In the genomic region with DNA sequence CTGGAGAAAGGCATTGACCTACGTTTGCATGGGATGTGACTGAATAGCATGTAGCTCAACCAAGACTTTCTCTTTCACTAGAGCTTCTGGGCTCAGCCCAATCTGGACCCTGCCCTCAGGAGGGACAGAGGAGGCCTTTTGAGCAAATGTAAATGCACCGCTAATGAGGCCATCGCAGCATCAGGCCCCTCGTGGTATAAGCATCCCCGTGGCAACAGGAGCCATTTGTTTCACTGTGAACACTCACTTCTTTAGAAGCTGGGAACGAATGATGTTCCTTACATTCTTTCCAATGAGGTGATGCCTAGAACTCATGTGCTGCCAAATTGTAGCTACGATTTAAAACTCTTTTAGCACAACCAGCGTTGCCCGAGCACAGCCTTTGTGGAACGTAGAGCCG, we compare ENCODE assay signal across 22 mouse cellular contexts.
DNase-seq lines count a peak whose midpoint lies in the region; ATAC-seq lines count a peak whose summit lies in the region.
"Had no signal": no experiment of that assay in that cellular context is flagged by ENCODE, and none has a peak within 500 bp of the region (broad histone marks: within the 10 kb centered on the region; RNA-seq: fewer than 3 reads in every experiment).

No protein-coding gene starts in this region.

- peaks cover 20% of the 10 kb centered on the region for H3K4me1 ChIP-seq in neural tube, embryonic 11.5 days (ENCODE audit: control insufficient read depth, insufficient read depth, low read length)
- peaks cover 37% of the 10 kb centered on the region for H3K4me1 ChIP-seq in midbrain, embryonic 10.5 days
- H3K4me1 ChIP-seq in neural tube, embryonic 15.5 days: peaks cover 32% of the 10 kb centered on the region

- 39% methylated on average over 11 of the region's 11 CpGs for WGBS in neural tube, embryonic 11.5 days
- 50% methylated on average over 11 of the region's 11 CpGs for WGBS in midbrain, embryonic 10.5 days
- 25% methylated on average over 11 of the region's 11 CpGs for WGBS in neural tube, embryonic 15.5 days

- H3K27me3 ChIP-seq in neural tube, embryonic 11.5 days (ENCODE audit: control insufficient read depth, insufficient read depth, low read length): no peaks in the 10 kb centered on the region
- no peaks in the 10 kb centered on the region for H3K27me3 ChIP-seq in midbrain, embryonic 10.5 days (ENCODE audit: low read depth, poor library complexity, severe bottlenecking)
- H3K27me3 ChIP-seq in neural tube, embryonic 15.5 days (replicated peaks): no peaks in the 10 kb centered on the region
- H3K27me3 ChIP-seq: hindbrain, embryonic 15.5 days; kidney, embryonic 15.5 days; lung, embryonic 15.5 days had no signal

- H3K9me3 ChIP-seq in neural tube, embryonic 11.5 days (ENCODE audit: control insufficient read depth, low read length): no peaks in the 10 kb centered on the region
- no peaks in the 10 kb centered on the region for H3K9me3 ChIP-seq in midbrain, embryonic 10.5 days (replicated peaks)
- no peaks in the 10 kb centered on the region for H3K9me3 ChIP-seq in neural tube, embryonic 15.5 days (replicated peaks)
- H3K9me3 ChIP-seq: hindbrain, embryonic 15.5 days; kidney, embryonic 15.5 days; lung, embryonic 15.5 days had no signal

- no peaks in the 10 kb centered on the region for H3K36me3 ChIP-seq in neural tube, embryonic 11.5 days (ENCODE audit: control insufficient read depth, insufficient read depth, low read length)
- H3K36me3 ChIP-seq in midbrain, embryonic 10.5 days: no peaks in the 10 kb centered on the region
- H3K36me3 ChIP-seq in neural tube, embryonic 15.5 days: no peaks in the 10 kb centered on the region
- H3K36me3 ChIP-seq: hindbrain, embryonic 15.5 days; kidney, embryonic 15.5 days; lung, embryonic 15.5 days had no signal

- no peak overlapping the region for H3K4me3 ChIP-seq in neural tube, embryonic 11.5 days (ENCODE audit: low read depth, low read length)
- H3K4me3 ChIP-seq in midbrain, embryonic 10.5 days: no peak overlapping the region
- no peak overlapping the region for H3K4me3 ChIP-seq in neural tube, embryonic 15.5 days (replicated peaks)
- H3K4me3 ChIP-seq: heart, adult 2 months; hindbrain, embryonic 15.5 days; kidney, embryonic 15.5 days; lung, embryonic 15.5 days had no signal

- peak; percentile 43 for DNase-seq in embryo, embryonic 10 days (ENCODE audit: low spot score)
- DNase-seq in embryo, embryonic 10.5 days (ENCODE audit: low spot score): no peak
- DNase-seq in neural tube, embryonic 11.5 days (ENCODE audit: low spot score): peak; percentile 40
- no peak for DNase-seq in neural tube, embryonic 10.5 days (ENCODE audit: extremely low spot score, low spot score)
- no peak for DNase-seq in midbrain, embryonic 10.5 days (ENCODE audit: low spot score)
- DNase-seq in adrenal gland, adult 2 months: no peak
- no peak for DNase-seq in urinary bladder, postnatal 10 days (ENCODE audit: low spot score)
- DNase-seq: adrenal gland, adult 8-10 months; cerebellum, adult 11-12 months; cerebellum, postnatal 25 days; gastrocnemius, postnatal 25 days; heart, adult 2 months; kidney, postnatal 4 days; lung, postnatal 4 days; spleen, adult 18-20 months; thymus, postnatal 36 days had no signal

- no peak overlapping the region for H3K4me2 ChIP-seq in neural tube, embryonic 11.5 days (ENCODE audit: low read depth)
- H3K4me2 ChIP-seq in neural tube, embryonic 15.5 days: peak overlapping the region; percentile 17; the same call in 1 of the 2 replicates
- H3K4me2 ChIP-seq: hindbrain, embryonic 15.5 days; kidney, embryonic 15.5 days; lung, embryonic 15.5 days had no signal

- no peak overlapping the region for H3K9ac ChIP-seq in neural tube, embryonic 11.5 days (ENCODE audit: low read length)
- H3K9ac ChIP-seq in neural tube, embryonic 15.5 days (replicated peaks): no peak overlapping the region
- H3K9ac ChIP-seq: hindbrain, embryonic 15.5 days; kidney, embryonic 15.5 days; liver, embryonic 14.5 days; lung, embryonic 15.5 days had no signal

- no peak overlapping the region for H3K27ac ChIP-seq in neural tube, embryonic 11.5 days (ENCODE audit: low read depth, low read length)
- peak overlapping the region; percentile 65 for H3K27ac ChIP-seq in midbrain, embryonic 10.5 days (replicated peaks)
- no peak overlapping the region for H3K27ac ChIP-seq in neural tube, embryonic 15.5 days (replicated peaks)
- H3K27ac ChIP-seq: heart, adult 2 months; hindbrain, embryonic 15.5 days; kidney, embryonic 15.5 days; liver, embryonic 14.5 days; lung, embryonic 15.5 days had no signal

- ATAC-seq in neural tube, embryonic 11.5 days (ENCODE audit: insufficient read depth, low FRiP score, low TSS enrichment): no peak
- no peak for ATAC-seq in neural tube, embryonic 15.5 days (ENCODE audit: low FRiP score)
- ATAC-seq: intestine, postnatal 0 days had no signal

Comparison
In these comparisons a context has a peak if more than half of its experiments do, and no peak if none do; other contexts are left out.
1. DNase-seq: peak in embryo, embryonic 10 days (single experiment) and neural tube, embryonic 11.5 days (single experiment); none in embryo, embryonic 10.5 days (single experiment), neural tube, embryonic 10.5 days (single experiment), midbrain, embryonic 10.5 days (single experiment), adrenal gland, adult 2 months (single experiment) and urinary bladder, postnatal 10 days (single experiment).